Mouse (Mus musculus) lung, adult 2 months (tissue): Measurements from ENCODE around the gene Ppox.

Experiments
- CTCF ChIP-seq: fragments of 200-500 bp; IDR thresholded peaks from 2 replicates; pipeline ENCODE4 v1.5.1; 2011; ENCODE audit warnings: mild to moderate bottlenecking, low read length, control low read depth; ENCODE audit not compliant: insufficient read depth
- POLR2A ChIP-seq: fragments of 200-500 bp; IDR thresholded peaks from 2 replicates; pipeline ENCODE4 v1.6.1; 2011; ENCODE audit warnings: low read depth, mild to moderate bottlenecking, control low read depth, low read length, borderline replicate concordance; ENCODE audit errors: extremely low read depth

DNA sequence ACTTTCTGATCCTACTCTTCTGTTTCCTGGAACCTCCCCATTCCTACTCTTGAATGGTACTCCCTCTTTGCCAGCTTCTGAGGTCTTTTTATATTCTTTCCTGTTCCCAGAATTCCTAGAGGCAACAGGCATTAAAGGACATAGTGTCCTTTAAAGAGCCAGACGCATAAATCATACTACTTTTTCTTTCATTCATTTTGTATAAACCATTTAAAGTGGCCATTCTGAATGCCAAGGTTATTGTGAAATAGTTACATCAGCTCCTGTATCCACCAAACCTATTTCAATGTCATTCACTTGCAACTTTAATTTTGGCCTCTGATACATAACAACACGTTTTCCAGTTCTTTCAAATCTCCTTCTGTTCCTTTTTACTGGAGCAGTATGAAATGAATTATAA is 28.3 kb upstream of the Ppox start:
- TF ChIP-seq CTCF (no peak), POLR2A (no peak)
